Mouse (Mus musculus) heart, adult 2 months (tissue): ENCODE data around the gene Sorbs1. TPM values are rescaled to one million over a fixed set of nuclear protein-coding genes. Genes with fewer than 3 reads are reported as not detected.
A peak's percentile ranks its signal among the peaks of the same experiment; 100 is the strongest.

Experiments
- DNase-seq, 2 experiments: peaks; one replicate each; pipeline ENCODE4 v3.0.0; 2021
- H3K27ac ChIP-seq: fragments of 200-600 bp; 2 replicates; pipeline ENCODE4 v1.8.1; 2022
- H3K27me3 ChIP-seq: fragments of 200-500 bp; 2 replicates; pipeline ENCODE4 v1.6.1; 2012; ENCODE audit warnings: mild to moderate bottlenecking, low read length, inconsistent platforms, mixed read lengths; ENCODE audit not compliant: control insufficient read depth, insufficient read depth
- H3K36me3 ChIP-seq: fragments of 200-500 bp; 2 replicates; pipeline ENCODE4 v1.6.1; 2012; ENCODE audit warnings: low read length, inconsistent platforms; ENCODE audit not compliant: control insufficient read depth, insufficient read depth
- H3K4me1 ChIP-seq: fragments of 200-500 bp; 2 replicates; pipeline ENCODE4 v1.6.1; 2011; ENCODE audit warnings: low read length; ENCODE audit not compliant: control insufficient read depth, insufficient read depth
- H3K4me3 ChIP-seq: fragments of 200-600 bp; 2 replicates; pipeline ENCODE4 v1.8.1; 2022
- H3K79me2 ChIP-seq: fragments of 200-500 bp; replicated peaks from 2 replicates; pipeline ENCODE4 v1.6.1; 2012; ENCODE audit warnings: mild to moderate bottlenecking, inconsistent platforms, low read length, moderate library complexity, mixed read lengths; ENCODE audit not compliant: control insufficient read depth, insufficient read depth
- H3K9ac ChIP-seq: fragments of 200-500 bp; 2 replicates; pipeline ENCODE4 v1.6.1; 2012; ENCODE audit warnings: low read depth, mild to moderate bottlenecking, control low read depth, inconsistent platforms, low read length, mixed read lengths
- CTCF ChIP-seq: fragments of 200-600 bp; IDR thresholded peaks from 2 replicates; pipeline ENCODE4 v1.8.1; 2022; ENCODE audit warnings: antibody characterized with exemption, mild to moderate bottlenecking, moderate library complexity
- EP300 ChIP-seq: fragments of 200-500 bp; IDR thresholded peaks from 2 replicates; pipeline ENCODE4 v1.6.1; 2011; ENCODE audit warnings: low read depth, low read length, control low read depth; ENCODE audit not compliant: insufficient read depth
- POLR2A ChIP-seq: fragments of 200-500 bp; IDR thresholded peaks from 2 replicates; pipeline ENCODE4 v1.6.1; 2011; ENCODE audit warnings: mild to moderate bottlenecking, low read depth, low read length, control low read depth; ENCODE audit not compliant: insufficient read depth
- WGBS: fragments of 180-500 bp; shearing (Covaris S2); methylation state at CpG from one replicate; pipeline ENCODE4 v1.1.7; 2018; 5-methylcytosine and 5-hydroxymethylcytosine counted together
- intact Hi-C: fragments of 180-260 bp; cut with DNase I; formaldehyde crosslinking; loops from one replicate; pipeline ENCODE4 v1.15.1; 2025
- polyA plus RNA-seq: library from polyadenylated mRNA; depleted of rRNA; stranded (reverse); fragments of >200 nt; gene quantifications from 2 replicates; pipeline ENCODE4 v1.2.3, GENCODE M21; 2012
- total RNA-seq, 2 experiments: library from RNA; stranded (reverse); gene quantifications; 2 replicates each; pipeline ENCODE4 v1.2.3; 2021

The Sorbs1 gene
- total and polyA plus RNA-seq, 3 experiments = 185 to 971 (median 638) TPM

GRCm38 (mm10) chr19:40512500-40513421, 818 bp downstream of the Sorbs1 start:
- WGBS = under 1% methylated on average over 34 of the region's 34 CpGs
- peak overlapping the region; percentile 79 for H3K9ac ChIP-seq
- H3K79me2 ChIP-seq = no peaks in the 10 kb centered on the region; the same call in 1 of the 2 replicates
- no peaks in the 10 kb centered on the region for H3K27me3 ChIP-seq
- H3K4me1 ChIP-seq = peaks cover 9% of the 10 kb centered on the region
- H3K4me3 ChIP-seq = peak overlapping the region; percentile 94
- DNase-seq = peak; percentile 59 to 66
- peaks cover 3% of the 10 kb centered on the region for H3K36me3 ChIP-seq
- peak overlapping the region; percentile 98 for H3K27ac ChIP-seq
- TF ChIP-seq POLR2A = no peak
- no peak for TF ChIP-seq CTCF
- no peak for TF ChIP-seq EP300
- intact Hi-C loops = loop anchor here (1.0 to 2.0 kb wide), 5 partner anchors 16 to 118 kb away; no protein-coding TSS in a partner anchor

GRCm38 (mm10) chr19:40511679-40512309, 1.8 kb downstream of the Sorbs1 start:
- DNase-seq = peak; percentile 57 to 70
- peak overlapping the region; percentile 62 for H3K9ac ChIP-seq
- 18% methylated on average over 5 of the region's 5 CpGs for WGBS
- intact Hi-C loops = loop anchor here (2.0 kb wide), 5 partner anchors 15 to 117 kb away; no protein-coding TSS in a partner anchor
- H3K4me3 ChIP-seq = peak overlapping the region; percentile 94
- TF ChIP-seq EP300 (peak; percentile 79; the same call in 1 of the 2 replicates), CTCF (no peak), POLR2A (peak; percentile 76)
- H3K4me1 ChIP-seq = peaks cover 9% of the 10 kb centered on the region
- H3K27me3 ChIP-seq = no peaks in the 10 kb centered on the region
- peaks cover 5% of the 10 kb centered on the region for H3K36me3 ChIP-seq
- H3K79me2 ChIP-seq = no peaks in the 10 kb centered on the region; the same call in 1 of the 2 replicates
- peak overlapping the region; percentile 98 for H3K27ac ChIP-seq

DNA sequence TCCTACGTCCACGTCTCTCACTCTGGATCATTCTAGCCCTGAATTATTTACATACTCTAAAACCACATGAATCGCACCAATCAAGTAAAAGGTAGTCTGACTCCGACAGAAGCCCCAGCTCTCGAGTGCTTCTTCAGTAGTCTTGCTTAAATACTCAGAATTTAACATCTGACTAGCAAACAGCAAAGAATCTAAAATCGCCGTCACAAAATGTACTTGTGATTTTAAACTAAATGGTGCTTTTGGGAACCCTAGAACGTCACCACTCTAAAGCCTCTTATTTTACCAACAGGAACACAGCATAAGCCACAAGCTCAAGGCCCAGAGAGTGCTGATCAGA, 2.5 kb downstream of the Sorbs1 start:
- Histone ChIP-seq H3K4me3 (peak overlapping the region; percentile 94), H3K9ac (peak overlapping the region; percentile 44), H3K27me3 (no peaks in the 10 kb centered on the region), H3K4me1 (peaks cover 9% of the 10 kb centered on the region), H3K36me3 (peaks cover 9% of the 10 kb centered on the region), H3K27ac (peak overlapping the region; percentile 98), H3K79me2 (no peaks in the 10 kb centered on the region; the same call in 1 of the 2 replicates)
- intact Hi-C loops = loop anchor here (2.0 kb wide), 1 partner anchor 110 kb away; no protein-coding TSS in a partner anchor
- no peak for TF ChIP-seq POLR2A
- no peak for TF ChIP-seq EP300
- TF ChIP-seq CTCF = no peak
- no peak for DNase-seq
- WGBS = 42% methylated on average over 8 of the region's 8 CpGs

GRCm38 (mm10) chr19:40510387-40511099, 3.0 kb downstream of the Sorbs1 start:
- WGBS = 49% methylated on average over 13 of the region's 13 CpGs
- no peak for TF ChIP-seq CTCF
- no peak for TF ChIP-seq EP300
- TF ChIP-seq POLR2A = no peak
- no peak for DNase-seq
- peaks cover 12% of the 10 kb centered on the region for H3K36me3 ChIP-seq
- peaks cover 11% of the 10 kb centered on the region for H3K4me1 ChIP-seq
- H3K27ac ChIP-seq = peak overlapping the region; percentile 98
- H3K9ac ChIP-seq = peak overlapping the region; percentile 44
- no peaks in the 10 kb centered on the region; the same call in 1 of the 2 replicates for H3K79me2 ChIP-seq
- peak overlapping the region; percentile 94 for H3K4me3 ChIP-seq
- intact Hi-C loops = loop anchor here (2.0 kb wide), 1 partner anchor 110 kb away; no protein-coding TSS in a partner anchor
- no peaks in the 10 kb centered on the region for H3K27me3 ChIP-seq

DNA sequence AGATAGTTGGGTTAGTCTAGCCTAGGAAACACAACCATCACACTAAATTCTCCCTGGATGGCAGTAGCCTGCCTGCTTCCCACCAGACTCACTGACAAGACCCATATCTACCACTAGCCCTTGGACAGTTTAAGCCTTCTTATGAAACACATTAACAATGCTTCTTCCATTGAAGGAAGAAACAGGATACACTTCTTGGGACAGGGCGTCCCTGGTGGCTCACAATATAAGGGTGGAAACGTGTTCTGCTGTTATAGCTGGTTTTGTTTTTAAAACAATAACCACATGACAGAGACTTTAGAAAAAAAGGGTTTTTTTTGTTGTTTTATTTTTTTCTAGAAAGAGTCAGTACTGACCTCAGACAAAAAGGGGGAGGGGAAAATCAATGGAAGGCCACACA, 4.3 kb downstream of the Sorbs1 start:
- WGBS = 34% methylated on average over 2 of the region's 2 CpGs
- no peak for DNase-seq
- Histone ChIP-seq H3K4me3 (no peak overlapping the region), H3K4me1 (peaks cover 13% of the 10 kb centered on the region), H3K27ac (peak overlapping the region; percentile 98), H3K9ac (no peak overlapping the region), H3K36me3 (peaks cover 12% of the 10 kb centered on the region), H3K27me3 (no peaks in the 10 kb centered on the region), H3K79me2 (peaks cover 3% of the 10 kb centered on the region; the same call in 1 of the 2 replicates)
- TF ChIP-seq CTCF (peak; percentile 58), POLR2A (peak; percentile 29; the same call in 1 of the 2 replicates), EP300 (no peak)
- intact Hi-C loops = no loop called here
